Mouse (Mus musculus) liver, adult 2 months (tissue): ENCODE data around the gene Gm10220.
"Not testable (repeated sequence)": the region's sequence is repeated elsewhere in the genome, so short reads cannot be mapped to it uniquely, and the experiment has no call there.

Source experiments
- CTCF ChIP-seq: fragments of 200-500 bp; IDR thresholded peaks from 2 replicates; pipeline ENCODE4 v1.5.1; 2011; ENCODE audit warnings: low read depth, low read length, control low read depth
- POLR2A ChIP-seq: fragments of 200-500 bp; IDR thresholded peaks from 2 replicates; pipeline ENCODE4 v1.6.1; 2011; ENCODE audit warnings: low read length, control low read depth; ENCODE audit not compliant: insufficient read depth; ENCODE audit errors: extremely low read depth

DNA sequence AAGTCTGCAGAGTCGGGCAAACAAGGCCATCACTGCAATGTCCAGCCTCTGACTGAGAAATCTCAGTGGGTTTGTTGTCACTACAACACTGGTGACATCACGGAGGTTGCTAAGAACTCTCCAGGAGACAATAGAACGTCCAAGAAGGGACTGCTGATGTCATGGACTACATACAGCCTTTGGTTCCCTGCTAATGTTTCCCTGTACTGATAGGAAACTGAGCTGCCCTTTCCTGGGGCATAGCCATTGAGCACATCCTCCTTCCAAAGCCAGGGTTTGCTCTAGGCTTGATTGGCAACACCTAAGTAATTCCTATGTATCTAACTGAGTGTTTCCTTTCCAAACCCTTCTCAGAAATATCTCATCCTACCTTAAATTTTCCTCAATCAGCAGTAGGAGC is at the start of gene Gm10220:
- not testable (repeated sequence) for TF ChIP-seq CTCF, POLR2A
